Mouse (Mus musculus) midbrain, embryonic 14.5 days (tissue): Measurements from ENCODE around the gene Ppfia1. TPM values are rescaled to one million over a fixed set of nuclear protein-coding genes. Genes with fewer than 3 reads are reported as not detected.

ENCODE experiments used
- ATAC-seq: fragments of 200-750 bp; cut with Nextera tagmentation; 2 replicates; pipeline ENCODE4 v1.8.0; 2017; ENCODE audit warnings: moderate number of reproducible peaks, moderate library complexity; ENCODE audit not compliant: low FRiP score, low TSS enrichment
- DNase-seq: peaks from one replicate; pipeline ENCODE4 v3.0.0-alpha.2; 2015
- H3K27ac ChIP-seq: fragments of 300-500 bp; sonication (generic); replicated peaks from 2 replicates; pipeline ENCODE4 v1.5.1; 2014; ENCODE audit warnings: mild to moderate bottlenecking, low read depth, low read length, moderate library complexity
- H3K27me3 ChIP-seq: fragments of 300-500 bp; sonication (generic); 2 replicates; pipeline ENCODE4 v1.6.1; 2014; ENCODE audit warnings: low read length, control low read depth, mixed read lengths; ENCODE audit not compliant: control insufficient read depth, insufficient read depth
- H3K36me3 ChIP-seq: fragments of 300-500 bp; sonication (generic); 2 replicates; pipeline ENCODE4 v1.6.1; 2014; ENCODE audit warnings: low read length, control low read depth; ENCODE audit not compliant: control insufficient read depth, insufficient read depth
- H3K4me1 ChIP-seq: fragments of 300-500 bp; sonication (generic); 2 replicates; pipeline ENCODE4 v1.6.1; 2014; ENCODE audit warnings: mild to moderate bottlenecking, antibody characterized with exemption, low read length, control low read depth; ENCODE audit not compliant: control insufficient read depth, insufficient read depth
- H3K4me2 ChIP-seq: fragments of 300-500 bp; sonication (generic); 2 replicates; pipeline ENCODE4 v1.6.1; 2014; ENCODE audit warnings: mild to moderate bottlenecking, low read length, moderate library complexity
- H3K4me3 ChIP-seq: fragments of 300-500 bp; sonication (generic); replicated peaks from 2 replicates; pipeline ENCODE4 v1.5.1; 2014; ENCODE audit warnings: low read depth, low read length
- H3K9ac ChIP-seq: fragments of 300-500 bp; sonication (generic); replicated peaks from 2 replicates; pipeline ENCODE4 v1.6.1; 2014; ENCODE audit warnings: mild to moderate bottlenecking, low read length, moderate library complexity
- H3K9me3 ChIP-seq: fragments of 300-500 bp; sonication (generic); 2 replicates; pipeline ENCODE4 v1.6.1; 2016; ENCODE audit warnings: low read length, control low read depth, mixed read lengths; ENCODE audit not compliant: control insufficient read depth
- WGBS: fragments of 180-500 bp; shearing (Covaris S2); extraction: QIAGEN DNeasy Blood & Tissue Kit; methylation state at CpG from one replicate; pipeline ENCODE4 v1.1.7; 2014; 5-methylcytosine and 5-hydroxymethylcytosine counted together
- polyA plus RNA-seq: library from polyadenylated mRNA; unstranded; fragments of >200 nt; fragmentation: Nextera tagmentation; extraction: Ambion mirVana; gene quantifications from 2 replicates; pipeline ENCODE4 v1.2.1, GENCODE M21; 2014

Ppfia1 gene
- polyA plus RNA-seq, 1 experiment from 2014 or later: 33.3 TPM

DNA sequence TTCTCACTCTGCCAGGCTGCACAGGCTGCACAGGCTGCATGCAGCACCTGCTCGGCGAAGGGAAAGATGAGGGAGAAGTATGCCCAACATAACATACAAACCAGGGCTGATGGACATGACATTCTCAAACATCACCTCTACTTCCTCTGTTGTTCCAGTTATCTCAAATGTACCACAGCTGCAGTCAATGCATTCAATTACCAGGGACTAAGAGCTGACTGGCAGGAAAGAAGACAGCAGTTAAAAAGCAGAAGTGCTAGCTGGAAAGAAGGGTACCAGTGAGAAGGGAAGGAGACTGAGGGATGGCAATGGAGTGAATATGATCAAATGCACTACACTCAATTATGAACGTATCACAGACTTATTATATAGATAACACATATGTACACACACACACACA is 17.2 kb downstream of the Ppfia1 start:
- Histone ChIP-seq H3K27ac (no peak overlapping the region), H3K9me3 (no peaks in the 10 kb centered on the region)
- 95% methylated on average over 3 of the region's 3 CpGs for WGBS

DNA sequence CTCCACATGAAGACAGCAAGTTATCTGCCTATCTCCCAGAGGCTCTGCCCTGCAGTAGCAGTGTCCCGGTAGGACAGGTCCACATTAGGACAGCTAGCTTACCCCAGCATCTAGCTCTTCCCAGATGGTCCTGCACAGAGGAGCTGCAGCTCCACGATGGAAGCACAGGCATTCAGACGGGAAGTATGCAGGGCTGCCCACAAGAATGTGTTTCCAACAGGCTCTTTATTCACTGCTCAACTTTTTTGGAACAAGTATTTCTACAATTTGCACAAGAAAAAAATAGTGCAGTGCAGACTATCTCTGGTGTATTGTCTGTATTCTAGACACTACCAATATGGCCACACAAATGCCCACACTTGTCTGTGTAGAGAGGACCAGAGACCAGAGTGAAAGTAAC is 18.8 kb downstream of the Ppfia1 start:
- no peak for ATAC-seq

More for the DNA sequence above, 17.2 kb downstream of the Ppfia1 start:
- DNase-seq: no peak
- no peak overlapping the region for H3K4me3 ChIP-seq
- no peaks in the 10 kb centered on the region for H3K4me1 ChIP-seq
- H3K9ac ChIP-seq: no peak overlapping the region
- ATAC-seq: no peak
- no peaks in the 10 kb centered on the region for H3K36me3 ChIP-seq
- no peaks in the 10 kb centered on the region for H3K27me3 ChIP-seq
- H3K4me2 ChIP-seq: no peak overlapping the region

DNA sequence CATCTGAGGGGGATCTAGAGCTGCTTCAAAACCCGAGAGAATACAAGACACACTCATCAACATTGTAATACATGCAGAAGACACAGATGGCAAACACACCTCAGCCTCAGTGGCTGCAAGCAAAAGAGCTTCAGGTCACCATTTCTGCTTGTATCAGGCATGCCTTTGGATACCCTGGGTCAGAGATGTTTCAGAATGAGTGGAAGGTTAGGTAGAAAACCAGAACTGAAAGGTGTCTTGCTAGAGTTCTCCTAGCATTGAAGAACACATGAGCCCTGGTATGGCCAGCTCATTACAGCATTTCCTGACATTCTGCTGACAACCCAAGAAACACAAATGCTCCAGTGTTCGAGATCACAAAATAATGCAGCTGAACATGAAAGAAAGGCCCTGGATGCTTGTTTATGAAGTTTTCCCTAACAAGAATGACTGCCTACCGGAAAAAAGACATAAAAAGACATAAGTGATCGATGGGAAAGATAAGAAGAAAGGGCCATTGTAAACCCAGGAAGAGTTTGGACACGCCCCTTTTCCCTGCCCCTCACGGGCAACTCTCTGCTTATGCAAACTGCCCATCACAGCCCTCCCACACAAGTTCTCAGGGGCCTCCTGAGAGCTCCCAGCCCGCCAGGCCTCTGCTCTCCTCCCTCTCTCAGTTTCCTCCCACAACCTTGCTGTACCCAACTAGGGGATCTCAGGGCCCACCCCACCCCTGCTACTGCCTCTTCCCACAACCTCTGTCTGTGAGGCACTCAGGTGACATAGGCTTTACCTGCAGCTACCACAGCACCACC is 21.7 kb downstream of the Ppfia1 start:
- Histone ChIP-seq H3K9ac (no peak overlapping the region), H3K27ac (no peak overlapping the region), H3K4me3 (no peak overlapping the region), H3K36me3 (no peaks in the 10 kb centered on the region), H3K27me3 (no peaks in the 10 kb centered on the region), H3K4me2 (no peak overlapping the region), H3K9me3 (no peaks in the 10 kb centered on the region), H3K4me1 (no peaks in the 10 kb centered on the region)
- DNase-seq (no peak), ATAC-seq (no peak)
- WGBS: 52% methylated on average over 7 of the region's 7 CpGs

More for the DNA sequence above, 18.8 kb downstream of the Ppfia1 start:
- H3K27ac ChIP-seq: no peak overlapping the region
- no peak overlapping the region for H3K4me3 ChIP-seq
- no peaks in the 10 kb centered on the region for H3K36me3 ChIP-seq
- H3K4me2 ChIP-seq: no peak overlapping the region
- no peak for DNase-seq
- H3K9me3 ChIP-seq: no peaks in the 10 kb centered on the region
- no peaks in the 10 kb centered on the region for H3K27me3 ChIP-seq
- H3K4me1 ChIP-seq: no peaks in the 10 kb centered on the region
- 83% methylated on average over 3 of the region's 3 CpGs for WGBS
- no peak overlapping the region for H3K9ac ChIP-seq

DNA sequence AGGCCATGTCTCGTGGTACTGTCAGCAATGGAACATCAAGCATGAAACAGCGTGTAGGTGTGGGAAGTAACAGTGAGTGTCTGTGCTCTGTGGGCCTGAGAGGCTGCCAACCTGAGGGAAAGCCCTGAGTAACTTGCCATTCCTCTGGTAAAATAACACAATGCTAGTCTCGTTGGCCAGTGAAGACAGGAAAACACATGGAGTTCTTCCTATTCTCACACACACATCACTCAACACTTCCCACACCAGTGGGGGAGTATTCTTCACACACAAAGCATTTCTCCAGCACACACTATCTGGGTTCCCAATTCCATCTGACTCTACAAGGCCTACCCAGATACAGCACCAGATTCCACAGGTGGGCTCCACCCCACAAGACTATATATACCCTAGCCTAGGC is 23.7 kb downstream of the Ppfia1 start:
- Histone ChIP-seq H3K9ac (no peak overlapping the region), H3K4me3 (no peak overlapping the region), H3K27me3 (no peaks in the 10 kb centered on the region), H3K27ac (no peak overlapping the region), H3K9me3 (no peaks in the 10 kb centered on the region), H3K4me1 (no peaks in the 10 kb centered on the region), H3K4me2 (no peak overlapping the region), H3K36me3 (no peaks in the 10 kb centered on the region)
- 92% methylated on average over 3 of the region's 3 CpGs for WGBS
- no peak for DNase-seq
- ATAC-seq: no peak

DNA sequence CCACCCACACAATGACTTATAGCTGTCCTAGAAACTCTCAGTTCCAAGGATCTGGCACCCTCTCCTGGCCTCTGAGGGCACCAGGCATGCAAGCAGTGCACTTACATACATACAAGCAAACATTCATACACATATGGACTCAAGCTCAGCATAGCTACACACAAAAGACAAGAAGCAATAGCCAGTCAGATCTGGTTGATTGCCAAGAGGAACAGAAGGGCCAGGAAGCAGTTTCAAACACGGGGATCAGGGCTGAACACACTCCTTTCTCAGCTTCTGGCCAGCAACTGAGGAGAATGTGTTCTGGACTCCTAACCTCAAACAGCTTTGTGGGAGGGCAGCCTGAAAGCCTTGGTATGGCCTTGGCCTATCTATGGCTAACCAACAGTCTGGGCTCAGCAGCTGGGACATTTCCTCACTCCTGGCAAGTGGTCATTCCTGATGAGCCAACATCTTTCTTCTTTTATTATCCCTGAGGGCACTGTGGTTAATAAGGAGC is 25.8 kb downstream of the Ppfia1 start:
- no peaks in the 10 kb centered on the region for H3K36me3 ChIP-seq
- ATAC-seq (no peak), DNase-seq (no peak)
- H3K4me3 ChIP-seq: no peak overlapping the region
- no peak overlapping the region for H3K27ac ChIP-seq
- no peak overlapping the region for H3K9ac ChIP-seq
- no peaks in the 10 kb centered on the region for H3K27me3 ChIP-seq
- 83% methylated on average over 1 of the region's 1 CpGs for WGBS
- H3K4me1 ChIP-seq: no peaks in the 10 kb centered on the region
- no peak overlapping the region for H3K4me2 ChIP-seq
- no peaks in the 10 kb centered on the region for H3K9me3 ChIP-seq

DNA sequence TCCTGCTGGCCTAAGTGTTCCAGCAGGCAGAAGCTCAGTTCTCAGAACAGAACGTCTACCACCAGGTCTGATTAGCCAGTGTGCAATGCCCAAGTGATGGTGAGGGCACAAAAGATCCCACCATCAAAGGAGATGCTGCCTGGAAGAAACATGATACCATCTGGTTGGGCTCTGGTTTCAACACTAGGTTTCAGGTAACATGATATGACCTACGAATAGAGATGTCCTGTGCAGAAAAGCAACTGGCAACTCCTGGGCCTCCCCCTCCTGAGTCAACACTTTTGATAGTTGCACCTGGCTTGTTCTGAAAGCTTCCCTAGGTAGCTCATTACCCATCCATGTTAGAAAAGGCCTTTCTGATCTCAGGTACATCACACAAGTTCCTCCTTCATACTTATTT is 26.9 kb downstream of the Ppfia1 start:
- Histone ChIP-seq H3K4me1 (no peaks in the 10 kb centered on the region), H3K27me3 (no peaks in the 10 kb centered on the region), H3K27ac (no peak overlapping the region), H3K4me3 (no peak overlapping the region), H3K36me3 (no peaks in the 10 kb centered on the region), H3K9ac (no peak overlapping the region), H3K9me3 (no peaks in the 10 kb centered on the region), H3K4me2 (no peak overlapping the region)
- no peak for ATAC-seq
- DNase-seq: no peak
- 62% methylated on average over 2 of the region's 2 CpGs for WGBS

DNA sequence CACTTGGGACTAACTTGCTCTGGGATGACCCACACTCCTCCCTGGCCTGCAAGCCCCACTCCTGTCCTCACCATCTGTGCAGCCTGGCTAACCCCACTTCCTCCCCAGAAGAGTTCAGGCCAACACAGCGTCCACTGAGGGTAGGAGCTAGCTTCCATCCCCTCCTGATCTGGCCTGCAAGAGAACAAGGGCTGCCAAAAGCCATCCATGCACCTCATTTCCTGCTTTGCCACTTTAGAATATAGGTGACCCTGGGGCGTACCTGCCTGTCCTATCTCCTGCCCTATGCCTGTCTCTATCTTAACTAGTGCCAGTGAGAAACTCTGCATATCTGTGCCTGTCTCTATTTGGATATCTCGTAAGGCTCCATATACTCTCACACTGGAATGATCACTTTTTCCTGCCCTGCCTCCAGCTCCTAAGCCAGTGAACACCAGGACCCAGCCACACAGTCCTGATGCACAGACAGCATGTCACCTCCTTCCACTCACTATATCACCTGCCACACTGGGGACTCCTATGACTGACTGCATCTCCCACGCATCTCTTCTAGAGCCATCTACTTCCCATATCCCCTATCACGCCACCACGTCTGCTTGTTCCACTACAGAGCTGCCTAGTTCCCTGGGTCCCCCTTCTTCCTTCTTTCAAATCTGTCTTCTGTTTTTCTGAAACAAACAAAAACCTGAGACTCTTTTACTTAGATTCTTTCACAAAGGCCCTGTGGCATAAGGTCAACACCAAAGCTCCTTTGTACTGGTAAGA is 28.9 kb downstream of the Ppfia1 start:
- ATAC-seq: no peak
- H3K27me3 ChIP-seq: no peaks in the 10 kb centered on the region

DNA sequence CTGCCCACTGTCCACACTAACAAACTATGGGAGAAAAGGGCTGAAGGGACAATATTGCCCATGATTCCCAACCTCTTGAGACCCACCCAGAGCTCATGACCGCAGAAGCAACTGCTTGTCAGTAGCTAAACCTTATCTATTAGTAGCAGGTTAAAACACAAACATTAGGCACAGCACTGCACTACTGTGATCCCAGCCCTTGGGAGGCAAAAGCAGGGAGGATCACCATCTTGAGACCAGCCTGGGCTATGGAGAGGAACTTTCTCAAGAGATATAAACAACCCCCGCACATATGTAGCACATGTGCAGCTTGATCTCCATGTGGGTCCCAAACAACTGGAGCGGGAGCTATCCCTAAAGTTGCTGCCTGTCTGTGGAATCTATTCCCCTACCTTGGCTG is 30.1 kb downstream of the Ppfia1 start:
- Histone ChIP-seq H3K9me3 (no peaks in the 10 kb centered on the region), H3K36me3 (peaks cover 22% of the 10 kb centered on the region), H3K4me3 (no peak overlapping the region), H3K27me3 (no peaks in the 10 kb centered on the region), H3K9ac (no peak overlapping the region), H3K4me1 (no peaks in the 10 kb centered on the region), H3K27ac (no peak overlapping the region), H3K4me2 (no peak overlapping the region)
- no peak for DNase-seq
- ATAC-seq: no peak
- 96% methylated on average over 3 of the region's 3 CpGs for WGBS

More for the DNA sequence above, 28.9 kb downstream of the Ppfia1 start:
- WGBS: 91% methylated on average over 6 of the region's 6 CpGs
- no peak overlapping the region for H3K27ac ChIP-seq
- peaks cover 11% of the 10 kb centered on the region for H3K36me3 ChIP-seq
- no peak overlapping the region for H3K4me3 ChIP-seq
- H3K9me3 ChIP-seq: no peaks in the 10 kb centered on the region
- H3K4me2 ChIP-seq: no peak overlapping the region
- no peaks in the 10 kb centered on the region for H3K4me1 ChIP-seq
- H3K9ac ChIP-seq: no peak overlapping the region
- no peak for DNase-seq
